In the genomic region with DNA sequence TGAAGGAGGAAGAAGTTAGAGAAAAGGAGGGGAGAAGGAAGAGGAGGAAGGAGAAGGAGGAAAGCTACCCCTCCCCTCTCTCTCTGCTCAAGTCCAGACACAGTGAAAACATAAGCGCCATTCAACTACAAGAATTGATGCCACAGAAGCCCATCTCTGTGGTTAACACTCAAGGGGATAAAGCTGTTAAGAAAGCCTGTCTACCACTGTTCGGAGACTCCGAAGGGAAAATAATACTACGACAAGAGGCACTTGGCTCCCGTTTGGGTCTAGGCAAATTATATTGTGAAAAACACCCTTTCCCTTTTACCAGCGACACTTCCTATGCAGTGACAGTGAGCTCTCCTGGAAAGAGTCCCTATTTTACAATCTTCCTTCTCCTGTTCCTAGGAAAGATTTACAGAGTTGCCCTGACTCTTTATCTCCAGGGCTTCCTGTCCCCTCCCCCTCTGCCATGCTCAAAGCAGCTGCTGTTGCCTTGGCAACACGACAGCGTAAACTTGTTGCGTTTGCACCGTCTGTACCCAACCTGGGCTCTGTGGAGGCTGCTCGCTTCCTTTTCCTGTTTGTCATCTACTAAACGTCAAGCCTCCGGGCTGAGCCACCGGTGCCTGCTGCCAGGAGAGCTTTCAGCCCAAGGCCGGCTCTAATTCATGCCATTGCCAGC, we compare ENCODE assay signal across 7 mouse cellular contexts. TPM values are rescaled to one million over a fixed set of nuclear protein-coding genes. Genes with fewer than 3 reads are reported as not detected.
A peak's percentile ranks its signal among the peaks of the same experiment; 100 is the strongest.
DNase-seq lines count a peak whose midpoint lies in the region; ATAC-seq lines count a peak whose summit lies in the region.

No protein-coding gene starts in this region.

- ATAC-seq in megakaryocyte, adult 5-6 weeks (ENCODE audit: poor library complexity, severe bottlenecking) = peak; percentile 97

- peak; percentile 50 for DNase-seq in adrenal gland, adult 18-20 months (ENCODE audit: low spot score in 2 of 2)
- DNase-seq in cerebellum, postnatal 25 days = peak; percentile 48 to 68
- DNase-seq in gastrocnemius, postnatal 10 days = peak; percentile 40
- peak; percentile 98 for DNase-seq in induced T-regulatory cell, adult 2 months (ENCODE audit: low read depth)
- DNase-seq in left cerebral cortex, adult 9 months (ENCODE audit: low spot score in 2 of 2) = peak; percentile 70 to 86
- peak; percentile 82 to 84 for DNase-seq in right cerebral cortex, postnatal 36 days (ENCODE audit: low spot score in 2 of 2)

RNA-seq across cellular contexts. Expression of a gene that starts 10.4 kb away (rescaled TPM):
- under 1 TPM in 1 of 2 experiments, not detected in 1; 0.13 TPM for total RNA-seq in adrenal gland, adult 18-20 months (2021)
- under 1 TPM; 0.63 to 0.81 TPM for total RNA-seq in gastrocnemius, postnatal 10 days (2021)
- not detected in 2 replicates for total RNA-seq in megakaryocyte, adult 5-6 weeks (2015)
- total RNA-seq in megakaryocyte, adult 5-6 weeks (2017) = not detected in 2 replicates

Comparison
In these comparisons a context has a peak if more than half of its experiments do, and no peak if none do; other contexts are left out.
1. Peak in every context shown above with its lines: DNase-seq and ATAC-seq.
2. DNase-seq: peak in every context shown above with its lines; median percentile 98 in induced T-regulatory cell, adult 2 months; 83 in right cerebral cortex, postnatal 36 days; 78 in left cerebral cortex, adult 9 months; 58 in cerebellum, postnatal 25 days; 50 in adrenal gland, adult 18-20 months; 40 in gastrocnemius, postnatal 10 days.